Mouse (Mus musculus) embryonic facial prominence, embryonic 14.5 days (tissue): Measurements from ENCODE around the gene Commd9. TPM values are rescaled to one million over a fixed set of nuclear protein-coding genes. Genes with fewer than 3 reads are reported as not detected.

ENCODE experiments used
- ATAC-seq: fragments of 200-750 bp; cut with Nextera tagmentation; 2 replicates; pipeline ENCODE4 v1.8.0; 2017; ENCODE audit warnings: low read depth, moderate number of reproducible peaks, moderate TSS enrichment
- DNase-seq: peaks from one replicate; pipeline ENCODE4 v3.0.0-alpha.2; 2015; ENCODE audit warnings: low spot score
- H3K27ac ChIP-seq: fragments of 300-500 bp; sonication (generic); replicated peaks from 2 replicates; pipeline ENCODE4 v1.5.1; 2014; ENCODE audit warnings: low read depth, mild to moderate bottlenecking, low read length, moderate library complexity
- H3K27me3 ChIP-seq: fragments of 300-500 bp; sonication (generic); replicated peaks from 2 replicates; pipeline ENCODE4 v1.6.1; 2014; ENCODE audit warnings: low read length; ENCODE audit not compliant: control insufficient read depth, insufficient read depth
- H3K36me3 ChIP-seq: fragments of 300-500 bp; sonication (generic); 2 replicates; pipeline ENCODE4 v1.6.1; 2014; ENCODE audit warnings: low read length, mixed read lengths; ENCODE audit not compliant: control insufficient read depth, insufficient read depth
- H3K4me1 ChIP-seq: fragments of 300-500 bp; sonication (generic); 2 replicates; pipeline ENCODE4 v1.6.1; 2014; ENCODE audit warnings: antibody characterized with exemption, low read length; ENCODE audit not compliant: control insufficient read depth, insufficient read depth
- H3K4me2 ChIP-seq: fragments of 300-500 bp; sonication (generic); 2 replicates; pipeline ENCODE4 v1.6.1; 2014; ENCODE audit warnings: low read depth, mild to moderate bottlenecking, low read length, moderate library complexity, mixed read lengths
- H3K4me3 ChIP-seq: fragments of 300-500 bp; sonication (generic); 2 replicates; pipeline ENCODE4 v1.5.1; 2014; ENCODE audit warnings: low read depth, mild to moderate bottlenecking, low read length
- H3K9ac ChIP-seq: fragments of 300-500 bp; sonication (generic); 2 replicates; pipeline ENCODE4 v1.6.1; 2014; ENCODE audit warnings: low read depth, mild to moderate bottlenecking, low read length, moderate library complexity, mixed read lengths
- H3K9me3 ChIP-seq: fragments of 300-500 bp; sonication (generic); 2 replicates; pipeline ENCODE4 v1.6.1; 2016; ENCODE audit warnings: low read length; ENCODE audit not compliant: control insufficient read depth
- WGBS: fragments of 180-500 bp; shearing (Covaris S2); extraction: QIAGEN DNeasy Blood & Tissue Kit; methylation state at CpG from one replicate; pipeline ENCODE4 v1.1.7; 2014; 5-methylcytosine and 5-hydroxymethylcytosine counted together
- polyA plus RNA-seq: library from polyadenylated mRNA; unstranded; fragments of >200 nt; fragmentation: Nextera tagmentation; extraction: Ambion mirVana; gene quantifications from 2 replicates; pipeline ENCODE4 v1.2.1, GENCODE M21; 2014

The Commd9 gene
- polyA plus RNA-seq, 1 experiment from 2014 or later = 61.7 TPM

DNA sequence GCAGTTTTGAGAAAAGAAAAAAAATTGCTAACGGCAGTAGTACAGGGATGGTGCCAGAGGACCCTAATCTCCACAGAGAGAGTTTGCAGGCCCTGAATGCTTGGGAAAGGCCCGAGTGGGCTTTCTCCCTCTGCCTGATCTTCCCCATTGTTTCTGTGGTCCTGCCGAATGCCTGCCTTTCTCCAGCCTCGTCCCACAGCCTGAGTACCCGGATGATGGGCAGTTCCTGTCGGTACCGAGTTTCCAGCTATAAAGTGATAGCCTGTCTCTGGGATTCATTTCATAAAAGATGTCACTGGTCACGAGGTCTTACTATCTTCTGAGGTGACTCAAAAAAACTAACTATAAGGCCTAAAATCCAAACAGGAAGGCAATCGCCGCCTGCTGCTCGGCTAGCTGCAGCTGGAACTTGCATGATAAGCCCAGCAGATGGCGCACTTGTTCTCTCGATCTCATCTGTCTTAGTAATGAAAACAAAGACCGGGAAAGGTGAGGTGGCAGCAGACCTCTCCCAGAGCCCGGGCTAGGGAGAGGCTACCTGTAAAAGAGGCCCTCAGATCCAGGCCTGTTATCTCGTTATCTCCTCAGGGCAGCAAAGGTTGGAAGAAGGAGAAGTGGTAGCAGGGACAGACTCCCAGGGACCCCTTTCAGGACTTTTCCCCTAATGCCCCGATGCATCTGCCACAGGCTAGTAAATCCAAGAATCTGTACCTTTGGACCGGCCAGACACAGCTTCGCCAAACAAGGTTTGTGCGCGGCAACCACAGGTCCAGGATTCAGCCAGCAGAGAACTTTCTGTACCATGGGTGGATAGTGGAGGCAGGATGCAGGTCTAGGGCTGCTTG lies 19.7 kb downstream of the Commd9 start:
- Histone ChIP-seq H3K36me3 (peaks cover 14% of the 10 kb centered on the region; the same call in 1 of the 2 replicates), H3K4me2 (peak overlapping the region; percentile 54), H3K4me1 (peaks cover 5% of the 10 kb centered on the region), H3K9ac (peak overlapping the region; percentile 48), H3K27ac (no peak overlapping the region), H3K9me3 (no peaks in the 10 kb centered on the region), H3K27me3 (no peaks in the 10 kb centered on the region), H3K4me3 (peak overlapping the region; percentile 26)
- peak; percentile 91 for DNase-seq
- peak; percentile 85 for ATAC-seq
- WGBS = 24% methylated on average over 21 of the region's 21 CpGs

DNA sequence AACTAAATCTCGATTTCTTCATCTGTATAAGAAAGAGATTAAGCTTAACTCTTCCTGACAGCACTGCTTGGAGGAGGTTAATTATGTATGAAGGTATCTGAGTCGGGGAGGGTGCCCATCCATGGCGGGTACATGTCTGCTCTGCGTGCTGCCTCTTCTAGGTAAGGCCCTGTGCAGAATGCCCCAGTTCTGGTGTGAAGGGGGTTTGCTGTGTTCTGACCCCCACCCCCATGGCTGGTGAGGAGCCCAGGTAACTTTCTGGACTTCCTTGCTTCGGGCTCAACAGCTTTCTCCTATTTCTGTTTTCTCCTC lies 20.3 kb downstream of the Commd9 start:
- WGBS = 49% methylated on average over 5 of the region's 5 CpGs
- H3K27me3 ChIP-seq = no peaks in the 10 kb centered on the region
- H3K4me2 ChIP-seq = peak overlapping the region; percentile 54
- H3K9ac ChIP-seq = peak overlapping the region; percentile 48
- no peak overlapping the region for H3K27ac ChIP-seq
- peaks cover 8% of the 10 kb centered on the region; the same call in 1 of the 2 replicates for H3K36me3 ChIP-seq
- H3K4me3 ChIP-seq = no peak overlapping the region
- peaks cover 5% of the 10 kb centered on the region for H3K4me1 ChIP-seq
- no peak for DNase-seq
- no peak for ATAC-seq
- H3K9me3 ChIP-seq = no peaks in the 10 kb centered on the region

DNA sequence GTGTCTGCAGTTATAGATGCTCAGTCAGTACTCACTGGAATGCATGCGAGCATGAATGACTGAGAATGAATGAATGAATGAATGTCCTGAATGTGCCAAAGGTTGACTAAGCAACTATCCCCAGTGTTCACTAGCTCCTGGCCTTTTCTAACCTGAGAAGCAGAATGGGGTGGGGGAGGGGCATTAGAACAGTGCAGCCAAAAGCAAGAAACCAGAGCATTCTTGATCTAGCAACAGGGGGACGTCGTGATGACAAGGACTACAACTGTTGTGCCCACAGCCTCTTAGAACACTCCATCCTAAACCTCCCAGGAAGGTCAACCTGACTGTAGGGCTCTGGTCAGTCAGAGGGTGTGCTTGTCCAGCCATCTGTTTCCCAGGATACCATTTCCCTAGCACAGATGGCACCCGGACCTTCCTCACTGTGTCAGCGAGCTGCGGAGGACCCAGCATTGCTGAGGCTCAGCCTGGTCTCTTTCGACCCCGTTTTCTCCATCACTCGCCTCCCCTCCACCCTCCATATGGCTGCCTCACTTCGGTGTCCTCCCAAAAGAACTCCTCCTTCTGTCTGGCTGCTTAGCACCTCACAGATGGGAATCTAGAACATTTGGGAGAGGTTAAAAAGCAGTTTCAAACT lies 21.5 kb downstream of the Commd9 start:
- Histone ChIP-seq H3K9me3 (no peaks in the 10 kb centered on the region), H3K9ac (no peak overlapping the region), H3K27ac (no peak overlapping the region), H3K36me3 (no peaks in the 10 kb centered on the region; the same call in 1 of the 2 replicates), H3K4me1 (peaks cover 5% of the 10 kb centered on the region), H3K4me3 (no peak overlapping the region), H3K27me3 (no peaks in the 10 kb centered on the region), H3K4me2 (no peak overlapping the region)
- no peak for DNase-seq
- no peak for ATAC-seq
- WGBS = 80% methylated on average over 10 of the region's 10 CpGs

DNA sequence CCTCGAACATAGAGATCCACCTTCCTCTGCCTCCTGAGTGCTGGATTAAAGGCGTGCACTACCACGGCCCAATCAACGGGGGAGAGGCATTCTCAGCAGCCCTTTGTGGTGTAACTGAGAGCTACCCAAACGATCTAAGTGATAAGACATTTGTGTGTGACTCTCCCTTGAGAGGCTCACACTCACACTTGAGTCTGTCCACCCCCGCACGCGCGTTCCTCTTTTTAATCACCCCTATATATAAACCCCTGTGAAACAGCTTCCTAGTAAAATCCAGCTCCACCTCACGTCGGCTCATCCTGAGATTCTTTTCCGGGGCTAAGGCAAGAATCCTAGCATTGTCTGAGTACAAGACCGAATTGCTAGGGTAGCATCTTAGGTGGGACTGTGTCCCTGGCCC lies 22.7 kb downstream of the Commd9 start:
- H3K9ac ChIP-seq = no peak overlapping the region
- no peak overlapping the region for H3K27ac ChIP-seq
- no peak for DNase-seq
- no peak for ATAC-seq
- H3K9me3 ChIP-seq = no peaks in the 10 kb centered on the region
- H3K27me3 ChIP-seq = no peaks in the 10 kb centered on the region
- H3K4me1 ChIP-seq = peaks cover 5% of the 10 kb centered on the region
- no peak overlapping the region for H3K4me3 ChIP-seq
- 81% methylated on average over 13 of the region's 13 CpGs for WGBS
- no peak overlapping the region for H3K4me2 ChIP-seq
- H3K36me3 ChIP-seq = no peaks in the 10 kb centered on the region

DNA sequence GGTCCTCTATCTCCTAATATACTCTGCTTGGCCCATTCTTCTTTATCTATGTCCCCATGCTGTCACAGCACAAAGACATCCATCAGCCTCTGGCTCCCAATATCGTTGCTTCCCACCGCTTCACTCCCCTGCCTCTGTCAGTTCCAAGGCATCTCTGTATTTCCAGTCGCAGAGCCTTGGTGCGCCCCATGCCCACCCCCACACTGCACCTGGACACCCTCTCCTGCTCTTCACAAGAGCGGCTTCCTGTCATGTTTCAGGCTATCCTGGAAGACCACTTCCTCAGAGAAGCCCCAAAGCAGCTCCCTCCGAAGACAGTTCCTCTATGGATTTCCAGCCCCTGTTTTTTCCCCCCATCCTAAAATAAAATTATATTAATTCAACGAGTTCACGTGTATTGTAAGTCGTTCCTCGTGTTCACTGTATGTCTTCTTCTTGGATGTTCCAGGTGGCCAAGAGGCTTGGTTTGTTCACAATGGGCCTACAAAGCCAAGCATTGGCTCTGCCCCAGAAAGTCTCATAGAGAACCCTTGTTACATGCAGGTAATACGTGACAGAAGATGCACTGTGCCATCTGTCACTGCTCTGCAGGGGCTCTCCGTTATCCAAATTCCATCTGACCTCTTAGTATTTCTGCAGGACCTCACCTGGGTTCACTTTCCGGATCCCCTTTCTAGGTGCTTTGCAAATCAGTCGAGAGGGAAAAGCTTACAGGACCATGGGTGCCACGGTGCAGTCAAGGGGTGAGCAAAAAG lies 23.5 kb downstream of the Commd9 start:
- H3K9me3 ChIP-seq = no peaks in the 10 kb centered on the region
- H3K4me2 ChIP-seq = no peak overlapping the region
- 90% methylated on average over 15 of the region's 15 CpGs for WGBS
- DNase-seq (no peak), ATAC-seq (no peak)
- no peak overlapping the region for H3K27ac ChIP-seq
- peaks cover 5% of the 10 kb centered on the region for H3K4me1 ChIP-seq
- H3K27me3 ChIP-seq = no peaks in the 10 kb centered on the region
- H3K36me3 ChIP-seq = no peaks in the 10 kb centered on the region
- no peak overlapping the region for H3K4me3 ChIP-seq
- no peak overlapping the region for H3K9ac ChIP-seq

DNA sequence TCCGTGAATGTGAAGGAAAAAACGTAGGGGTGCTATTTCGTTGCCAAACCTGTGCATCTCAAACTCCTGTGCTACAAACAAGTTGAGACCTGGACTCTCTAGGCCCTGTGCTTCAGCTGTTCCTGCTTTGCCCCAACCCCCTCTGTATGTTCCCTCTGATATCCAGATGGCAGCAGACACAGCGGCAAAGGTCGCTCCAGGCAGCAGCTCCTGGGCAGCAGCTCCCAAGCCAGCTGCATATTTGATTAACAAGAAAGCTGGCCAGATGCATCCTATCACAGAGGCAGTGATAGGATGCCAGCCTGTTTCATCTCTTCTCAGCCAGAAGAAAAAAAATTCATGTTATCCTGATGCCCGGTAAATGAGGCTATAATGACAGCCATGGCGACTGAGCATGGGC lies 32.5 kb downstream of the Commd9 start:
- Histone ChIP-seq H3K9ac (no peak overlapping the region), H3K27me3 (no peaks in the 10 kb centered on the region), H3K4me1 (0 out of 2 replicates have a peak, but pooled peaks cover 3% of the 10 kb centered on the region), H3K4me3 (no peak overlapping the region), H3K27ac (no peak overlapping the region), H3K36me3 (no peaks in the 10 kb centered on the region), H3K9me3 (no peaks in the 10 kb centered on the region), H3K4me2 (no peak overlapping the region)
- ATAC-seq (no peak), DNase-seq (no peak)
- WGBS = 68% methylated on average over 7 of the region's 7 CpGs

DNA sequence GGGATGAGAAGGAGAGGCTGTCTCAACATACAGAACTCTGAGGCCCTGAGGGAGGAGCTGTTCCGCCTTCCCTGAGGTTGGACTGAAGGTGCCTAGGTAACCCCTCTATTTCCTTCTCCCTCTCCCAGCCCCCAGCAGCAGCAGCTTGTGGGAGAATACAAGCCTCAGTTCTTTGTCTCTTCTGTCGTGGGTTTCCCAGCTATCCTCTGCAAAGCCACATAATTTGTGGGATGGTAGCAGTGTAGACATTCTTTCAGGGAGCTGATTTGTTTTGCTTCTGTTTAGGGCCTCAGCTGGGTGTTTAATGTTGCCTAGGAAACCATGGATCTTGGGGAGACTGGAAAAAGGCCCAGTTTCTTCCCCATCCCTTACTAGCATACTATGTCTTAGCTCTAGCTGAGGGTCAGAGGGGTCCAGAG lies 34.1 kb downstream of the Commd9 start:
- Histone ChIP-seq H3K27me3 (no peaks in the 10 kb centered on the region), H3K9ac (no peak overlapping the region), H3K4me1 (0 out of 2 replicates have a peak, but pooled peaks cover 3% of the 10 kb centered on the region), H3K9me3 (no peaks in the 10 kb centered on the region), H3K36me3 (no peaks in the 10 kb centered on the region), H3K27ac (no peak overlapping the region), H3K4me3 (no peak overlapping the region), H3K4me2 (no peak overlapping the region)
- 56% methylated on average over 2 of the region's 2 CpGs for WGBS
- no peak for ATAC-seq
- DNase-seq = no peak

DNA sequence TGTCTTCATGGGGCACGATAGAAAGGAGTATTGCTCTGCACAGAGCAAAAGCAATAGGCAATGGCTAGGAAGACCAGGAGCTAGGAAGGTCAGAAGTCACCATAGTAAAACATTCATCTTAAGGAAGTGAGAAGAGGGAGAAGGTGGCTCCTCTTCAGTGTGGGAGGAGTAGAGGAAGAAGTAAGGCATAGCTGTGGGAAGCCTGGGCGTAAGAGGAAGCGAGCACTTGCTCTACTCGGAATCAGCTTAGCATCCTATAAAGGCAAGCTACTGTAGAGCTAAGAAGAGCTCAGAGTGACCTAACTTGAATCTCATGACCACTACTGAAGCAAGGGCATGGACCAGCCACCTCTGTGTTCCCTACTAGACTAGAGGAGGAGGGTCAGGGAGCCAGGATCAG lies 36.3 kb downstream of the Commd9 start:
- Histone ChIP-seq H3K9me3 (no peaks in the 10 kb centered on the region), H3K4me2 (no peak overlapping the region)
- DNase-seq = no peak

More for the DNA sequence above, 36.3 kb downstream of the Commd9 start:
- Histone ChIP-seq H3K4me3 (no peak overlapping the region), H3K36me3 (no peaks in the 10 kb centered on the region), H3K27me3 (no peaks in the 10 kb centered on the region), H3K9ac (no peak overlapping the region), H3K4me1 (0 out of 2 replicates have a peak, but pooled peaks cover 3% of the 10 kb centered on the region), H3K27ac (no peak overlapping the region)
- no peak for ATAC-seq
- 97% methylated on average over 4 of the region's 4 CpGs for WGBS
